Mouse (Mus musculus) megakaryocyte progenitor cell, adult 5-6 weeks (primary cell): ENCODE results near the gene Arl6ip5. TPM values are rescaled to one million over a fixed set of nuclear protein-coding genes. Genes with fewer than 3 reads are reported as not detected.
"Not testable (repeated sequence)": the region's sequence is repeated elsewhere in the genome, so short reads cannot be mapped to it uniquely, and the experiment has no call there.

Source experiments
- ATAC-seq: replicated peaks from 2 replicates; pipeline ENCODE4 v1.8.0; 2016; ENCODE audit warnings: mild to moderate bottlenecking, moderate TSS enrichment, inconsistent platforms; ENCODE audit not compliant: poor library complexity
- total RNA-seq, 2 experiments: library from RNA; stranded (forward) in 1 of 2; stranded (reverse) in 1 of 2; fragments of 157-497, 149-512 nt in 1 of 2; fragments of 200-1000 nt in 1 of 2; gene quantifications; 2 replicates each; pipeline versions ENCODE4 v1.2.3 to v1.2.4; 2015 to 2017

Gene Arl6ip5
- total RNA-seq, 2 experiments from 2014 or later: 54.3 to 55.4 TPM

DNA sequence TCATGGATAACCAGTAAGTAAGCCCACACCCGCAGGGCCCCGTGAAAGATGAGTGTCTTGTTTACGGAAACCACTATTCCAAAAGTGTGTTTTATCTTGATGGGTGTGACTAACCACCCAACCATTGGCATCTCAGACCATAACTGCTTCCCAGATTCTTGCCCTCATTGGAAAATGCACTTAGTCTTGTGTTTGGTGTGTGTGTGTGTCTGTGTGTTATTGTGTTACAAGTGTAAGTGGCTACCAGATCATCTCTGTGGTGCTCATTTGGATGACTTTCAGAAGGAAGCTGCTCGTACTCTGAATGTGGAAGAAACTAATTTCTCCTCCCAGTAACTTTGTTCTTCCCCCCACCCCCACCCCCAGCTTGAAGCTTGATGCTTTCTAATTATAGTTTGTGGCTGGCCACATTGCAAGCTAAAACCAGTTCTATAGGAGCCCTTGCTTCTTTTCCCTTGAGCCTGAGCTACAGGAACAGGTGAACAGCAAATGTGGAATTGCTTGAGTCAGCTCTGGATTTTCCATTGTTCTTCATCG is 12.5 kb downstream of the Arl6ip5 start:
- peak; percentile 47 for ATAC-seq

DNA sequence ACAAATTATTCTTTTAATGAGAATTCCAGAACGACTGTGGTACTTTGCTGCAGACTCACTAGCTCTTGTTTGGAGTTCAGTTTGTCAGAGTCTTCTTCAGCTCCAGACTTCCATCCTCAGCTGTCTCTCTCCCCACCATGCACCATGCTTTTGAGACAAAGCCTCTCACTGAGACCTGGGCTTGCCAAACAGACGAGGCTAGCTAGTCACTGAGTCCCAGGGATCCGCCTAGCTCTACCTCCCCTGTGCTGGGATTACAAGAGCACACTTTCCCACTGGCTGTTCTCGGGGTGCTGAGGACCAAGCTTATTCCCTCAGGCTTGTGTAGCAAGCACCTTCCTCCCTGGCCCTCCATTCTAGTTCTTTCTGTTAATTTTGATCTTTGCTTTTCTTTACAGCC is 13.1 kb downstream of the Arl6ip5 start:
- ATAC-seq: no peak

DNA sequence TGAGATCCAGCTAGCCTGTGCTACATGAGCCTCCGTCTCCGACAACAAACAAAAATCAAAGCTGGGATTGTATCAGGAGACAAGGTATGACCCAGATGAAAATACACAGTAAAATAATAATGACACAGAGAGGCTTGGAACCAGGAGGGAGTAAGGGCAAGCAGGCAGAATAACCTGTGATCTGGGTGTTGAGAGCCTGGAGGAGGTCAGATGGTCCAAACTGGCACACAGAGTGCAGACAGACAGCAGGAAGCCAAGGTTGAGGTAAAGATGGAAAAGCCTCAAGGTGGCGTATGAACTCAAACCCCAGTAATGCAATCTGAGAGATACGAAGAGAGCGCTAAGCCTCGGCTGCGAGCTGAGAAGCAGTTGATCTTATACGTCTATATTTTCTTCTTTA is 14.0 kb downstream of the Arl6ip5 start:
- no peak for ATAC-seq

DNA sequence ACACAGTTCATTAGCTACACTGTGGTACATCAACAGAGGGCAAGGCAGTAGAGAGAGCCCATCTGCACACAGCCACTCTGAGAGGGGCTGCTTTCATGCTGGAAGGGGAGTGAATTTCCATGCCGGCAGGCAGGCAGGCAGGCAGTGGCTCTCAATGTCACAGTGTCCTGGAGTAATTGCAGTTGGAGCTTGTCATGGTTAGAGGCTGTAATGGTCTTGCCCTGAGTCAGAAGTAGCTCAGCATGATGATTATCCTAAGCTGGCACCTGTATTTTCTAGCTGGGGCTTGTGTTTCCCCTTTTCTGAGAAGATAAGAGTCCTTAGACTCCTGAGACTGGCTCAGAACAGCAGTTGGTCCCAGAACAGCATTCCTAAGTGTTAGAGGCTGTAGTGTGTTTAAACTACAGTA is 15.6 kb downstream of the Arl6ip5 start:
- peak; percentile 40 for ATAC-seq

DNA sequence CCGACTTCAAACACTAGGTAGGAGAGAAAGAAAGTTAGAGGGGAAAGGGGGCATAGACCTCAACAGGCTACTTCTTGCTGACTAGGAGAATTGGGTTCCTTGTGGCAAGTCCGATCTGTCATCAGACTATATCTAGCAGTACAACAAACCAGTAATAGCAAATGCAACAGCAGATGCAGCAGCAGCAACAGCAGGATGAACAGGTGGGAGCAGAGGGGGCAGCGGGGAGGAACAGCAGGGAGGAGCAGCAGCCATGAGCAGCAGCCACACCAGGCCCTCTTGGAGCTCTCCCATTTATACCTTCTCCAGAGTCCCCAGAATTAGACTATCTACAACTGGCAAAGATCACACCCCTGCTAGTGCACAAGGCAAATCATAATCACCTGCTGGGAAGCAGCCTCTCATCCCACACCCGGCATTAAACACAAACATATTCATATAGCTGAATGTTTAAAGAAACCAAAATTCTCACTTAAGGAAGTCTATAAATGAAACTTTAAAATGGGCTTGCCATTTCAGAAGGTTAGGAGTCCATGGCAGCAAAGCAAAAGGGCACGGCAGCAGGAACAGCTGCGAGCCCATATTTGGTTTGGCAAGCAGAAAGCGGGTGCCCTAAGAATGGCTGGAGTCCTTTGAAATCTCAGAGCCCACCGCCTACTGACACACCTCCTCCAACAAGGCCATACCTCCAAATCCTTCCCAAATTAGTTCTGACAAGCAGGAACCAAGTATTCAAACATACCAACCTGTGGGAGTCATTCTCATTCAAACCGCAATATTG is 16.8 kb downstream of the Arl6ip5 start:
- no peak for ATAC-seq

DNA sequence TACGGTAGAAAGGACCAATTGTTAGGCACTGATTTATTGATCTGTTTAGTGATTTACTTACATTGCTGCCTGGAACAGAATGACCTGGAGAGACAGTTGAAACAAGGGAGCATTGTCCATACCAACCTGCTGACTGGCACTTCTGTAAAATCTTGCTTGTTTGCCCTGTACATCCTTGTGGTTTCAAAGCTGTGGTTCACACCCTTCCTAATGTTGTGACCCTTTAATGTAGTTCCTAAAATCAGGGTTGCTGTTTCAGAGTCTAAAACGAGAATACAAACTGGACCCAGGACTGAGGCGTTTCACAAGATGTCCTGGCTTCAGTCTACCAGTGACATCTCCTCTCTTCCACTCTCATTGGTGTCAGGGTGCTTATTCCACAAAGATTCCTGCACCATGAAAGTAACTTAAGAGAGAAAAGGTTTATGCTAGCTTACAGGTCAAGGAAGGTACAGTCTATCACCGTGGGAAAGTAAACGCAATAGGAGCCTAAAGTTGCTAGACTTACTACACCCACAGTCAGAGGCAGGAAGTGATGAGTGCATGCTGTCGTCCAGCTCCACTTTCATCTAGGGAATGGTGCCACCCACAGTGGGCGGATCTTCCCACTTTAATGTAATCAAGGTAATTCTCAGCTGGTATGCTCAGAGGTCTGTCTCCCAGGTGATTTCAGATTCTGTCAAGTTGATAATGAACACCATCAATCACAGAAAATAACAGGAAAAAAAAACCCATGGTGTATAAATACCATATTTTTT is 24.6 kb downstream of the Arl6ip5 start:
- peak; percentile 68 for ATAC-seq

DNA sequence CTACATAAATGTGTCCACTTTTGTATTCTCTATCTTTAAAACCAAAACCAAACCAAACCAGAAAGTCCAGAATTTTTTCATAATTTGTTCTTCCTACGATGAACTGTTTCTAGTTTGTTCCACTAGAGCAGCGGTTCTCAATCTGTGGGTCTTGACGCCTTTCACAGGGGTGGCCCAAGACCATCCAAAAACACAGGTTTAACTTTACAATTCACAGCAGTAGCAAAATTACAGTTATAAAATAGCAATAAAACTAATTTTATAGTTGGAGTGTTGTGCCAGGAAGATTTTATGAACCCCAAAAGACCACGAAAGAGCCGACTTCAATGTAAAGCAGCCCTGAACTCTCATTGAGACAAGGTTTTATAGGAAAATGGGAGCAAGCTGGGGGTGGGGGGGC is 25.6 kb downstream of the Arl6ip5 start:
- ATAC-seq: no peak

DNA sequence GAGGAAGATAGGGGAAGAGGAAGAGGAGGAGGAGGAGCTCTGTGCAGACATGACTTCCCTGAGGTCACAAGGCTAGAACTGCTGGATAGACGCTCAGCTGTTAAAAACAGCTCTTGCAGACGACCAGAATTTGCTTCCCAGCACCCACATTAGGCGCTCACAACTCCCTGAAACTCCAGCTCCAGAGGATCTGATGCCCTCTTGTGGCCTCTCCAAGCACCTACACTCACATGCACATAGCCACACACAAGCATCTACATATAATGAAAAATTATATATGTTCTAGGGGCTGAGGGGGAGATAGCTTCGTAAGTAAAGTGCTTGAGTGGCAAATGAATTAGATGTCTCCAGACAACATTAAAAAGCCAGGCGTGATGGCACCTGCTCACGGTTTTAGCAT is 28.9 kb downstream of the Arl6ip5 start:
- ATAC-seq: no peak

DNA sequence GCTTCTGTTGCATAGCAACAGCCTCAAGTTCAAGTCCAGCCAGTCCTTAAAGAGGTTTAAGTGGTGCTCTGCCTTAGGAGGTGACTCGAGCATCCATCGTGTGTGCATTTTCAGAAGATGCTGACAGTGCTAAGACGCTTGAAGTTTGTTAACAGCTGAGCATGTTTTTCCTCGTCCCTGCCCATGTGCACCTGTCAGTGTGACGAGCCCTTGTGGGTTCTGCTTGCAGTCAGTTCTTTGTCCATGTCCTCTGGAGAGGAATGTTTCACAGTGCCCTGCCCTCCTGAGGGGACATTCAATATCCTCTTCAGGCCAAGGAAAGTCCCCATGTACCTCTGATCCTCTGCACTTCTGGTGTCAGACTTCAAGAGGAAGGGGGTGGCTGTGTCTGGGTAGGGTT is 29.6 kb downstream of the Arl6ip5 start:
- no peak for ATAC-seq

DNA sequence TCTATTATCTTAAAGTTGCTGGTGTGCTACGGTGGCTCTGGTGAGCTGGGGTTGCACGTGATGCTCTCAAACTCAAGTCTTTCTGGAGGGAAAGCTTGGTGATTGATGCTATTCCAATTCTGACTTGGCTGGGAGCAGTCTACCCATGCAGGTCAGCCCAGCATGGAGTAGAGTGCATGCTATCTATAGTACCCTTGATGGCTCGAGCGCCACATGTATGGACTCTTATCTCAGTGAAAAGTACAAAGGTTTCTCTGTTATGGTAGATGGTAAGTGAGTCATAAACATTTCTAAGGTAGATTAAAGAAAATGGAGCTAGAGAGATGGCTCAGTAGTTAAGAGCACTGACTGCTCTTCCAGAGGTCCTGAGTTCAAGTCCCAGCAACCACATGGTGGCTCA is 32.0 kb downstream of the Arl6ip5 start:
- no peak for ATAC-seq

DNA sequence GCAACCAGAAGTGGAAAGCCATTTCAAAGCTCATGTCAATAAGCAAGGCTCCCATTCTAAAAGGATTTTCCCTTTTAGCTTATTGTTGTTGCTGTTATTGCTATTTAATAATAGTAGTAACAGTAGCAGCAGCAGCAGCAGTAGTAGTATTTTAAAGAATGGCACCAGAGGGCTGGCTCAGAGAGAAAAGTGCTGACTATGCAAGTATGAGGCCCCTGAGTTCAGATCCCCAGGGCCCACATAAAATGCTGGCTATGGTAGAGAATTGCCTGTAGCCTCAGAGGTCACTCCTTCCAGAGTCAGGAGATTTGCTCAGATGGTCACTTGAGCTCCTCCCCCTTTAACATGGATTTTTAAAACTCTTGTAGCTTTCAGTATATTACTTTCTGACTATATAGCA is 34.7 kb downstream of the Arl6ip5 start:
- ATAC-seq: no peak

DNA sequence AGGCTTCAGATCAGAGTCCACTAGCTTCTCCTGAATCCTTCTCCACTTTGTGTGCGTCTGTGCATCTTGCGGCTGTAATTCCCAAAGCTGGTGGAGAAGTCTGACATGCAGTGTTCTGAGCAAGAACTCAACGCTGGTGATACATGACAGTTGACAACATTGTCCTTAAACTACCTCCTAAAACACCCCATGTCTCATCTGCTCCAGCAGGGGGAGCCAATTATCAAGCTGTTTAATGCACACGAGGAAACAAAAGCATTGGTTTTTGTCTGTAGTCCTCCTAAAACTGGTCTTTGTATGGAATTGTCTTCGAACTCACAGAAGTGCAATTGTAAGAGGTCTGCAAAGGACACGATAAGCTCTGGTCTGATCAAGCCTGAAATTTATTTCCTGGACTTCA is 40.5 kb downstream of the Arl6ip5 start:
- ATAC-seq: peak; percentile 93

DNA sequence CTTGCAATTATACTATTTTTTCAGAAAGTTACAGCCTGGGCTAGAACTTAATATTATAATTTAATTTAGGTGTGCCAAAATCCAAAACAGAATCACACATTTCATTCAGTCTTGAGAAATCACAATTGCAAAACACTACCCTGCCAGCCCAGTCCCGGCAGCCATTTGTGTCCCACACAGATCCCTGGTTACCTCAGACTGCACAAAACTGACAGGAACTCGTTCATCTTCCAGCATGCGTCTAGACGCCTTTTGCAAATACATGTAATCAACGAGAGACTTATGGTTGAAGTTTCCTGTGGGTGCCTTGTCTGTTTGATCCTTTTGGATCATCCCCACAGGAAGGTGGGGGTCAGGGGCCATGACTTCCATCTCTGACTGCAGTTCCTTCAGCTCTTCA is 41.6 kb downstream of the Arl6ip5 start:
- ATAC-seq: 0 out of 2 replicates have a peak, but pooled peaks have one; percentile 31

DNA sequence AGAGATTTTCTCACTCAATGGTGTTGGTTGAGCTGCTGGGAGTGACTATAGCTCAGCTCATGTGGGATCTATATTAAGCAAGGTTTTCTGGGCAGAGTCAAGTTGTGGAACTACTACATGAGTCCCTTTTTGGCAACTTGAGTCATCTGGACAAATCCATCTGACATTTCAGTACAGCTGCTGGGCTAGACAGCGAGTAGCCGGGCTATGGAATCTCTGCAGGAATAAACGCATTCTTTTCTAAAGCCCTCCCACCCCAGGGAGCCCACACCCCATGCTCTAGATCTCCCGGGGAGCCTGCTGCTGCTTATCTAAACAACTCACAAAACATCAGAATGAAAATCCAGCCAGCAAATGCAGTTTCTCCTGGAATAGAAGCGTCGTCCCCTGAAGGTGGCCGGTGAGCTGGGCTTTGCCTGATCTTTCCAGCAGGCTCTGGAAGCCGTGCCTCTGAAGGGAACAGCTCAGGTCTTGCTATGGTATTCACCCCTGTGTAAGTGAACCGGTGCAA is 42.3 kb downstream of the Arl6ip5 start, which contains the start of gene Lmod3:
Gene Lmod3, minus strand, starts transcription at position 49 of the 511 bp plus-strand sequence.
- no peak for ATAC-seq

DNA sequence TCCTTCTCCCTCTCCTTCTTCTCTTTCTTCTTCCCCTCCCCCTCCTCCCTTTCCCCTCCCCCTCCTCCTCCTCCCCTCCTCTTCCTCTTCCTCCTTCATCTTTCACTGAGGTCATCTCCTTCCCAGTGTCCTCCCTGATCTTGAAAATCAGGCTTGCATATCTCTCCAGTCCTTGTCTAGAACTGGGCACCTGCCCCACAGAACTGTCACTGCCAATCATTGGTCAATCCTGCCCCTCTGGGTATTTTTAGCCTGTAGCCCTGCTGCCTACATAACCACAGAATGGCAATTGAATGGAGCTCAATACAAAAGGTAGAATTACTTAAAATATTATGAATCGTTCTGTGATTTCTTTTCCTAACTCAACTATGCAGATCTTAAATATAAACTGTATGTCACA is 48.0 kb downstream of the Arl6ip5 start:
- ATAC-seq: no peak

DNA sequence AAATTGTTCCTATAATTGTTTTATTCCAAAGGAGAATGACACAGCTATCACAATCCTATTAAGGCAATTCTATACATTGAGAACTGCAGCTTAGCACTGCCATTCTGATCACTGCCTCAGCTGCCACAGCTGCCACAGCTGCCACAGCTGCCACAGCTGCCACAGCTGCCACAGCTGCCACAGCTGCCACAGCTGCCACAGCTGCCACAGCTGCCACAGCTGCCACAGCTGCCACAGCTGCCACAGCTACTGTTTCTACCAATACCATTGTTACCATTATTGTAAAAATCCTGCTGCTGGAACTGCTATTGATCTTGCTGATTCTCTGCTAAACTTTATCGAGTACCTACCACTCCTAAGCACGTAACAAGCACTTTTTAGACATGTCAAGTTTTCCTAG is 49.4 kb downstream of the Arl6ip5 start:
- ATAC-seq: not testable (repeated sequence)

DNA sequence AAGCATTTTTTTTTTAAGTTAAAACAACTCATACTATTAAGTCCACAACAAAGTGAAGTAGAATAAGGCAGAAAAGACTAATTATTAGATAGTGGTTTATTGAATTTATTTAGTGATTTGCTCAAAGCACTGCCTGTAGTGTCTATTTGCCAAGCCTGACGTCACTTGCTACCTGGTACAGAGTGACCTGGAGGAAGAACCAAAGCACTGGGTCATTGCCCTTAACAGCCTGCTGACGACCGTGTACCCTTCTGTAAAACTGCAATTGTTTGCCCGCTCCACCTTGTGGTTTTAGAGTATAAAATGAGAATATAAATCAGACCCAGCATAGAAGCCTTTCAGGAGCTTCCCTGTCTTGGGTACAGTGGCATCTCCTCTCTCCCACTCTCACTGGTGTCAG is 51.7 kb downstream of the Arl6ip5 start:
- ATAC-seq: no peak

DNA sequence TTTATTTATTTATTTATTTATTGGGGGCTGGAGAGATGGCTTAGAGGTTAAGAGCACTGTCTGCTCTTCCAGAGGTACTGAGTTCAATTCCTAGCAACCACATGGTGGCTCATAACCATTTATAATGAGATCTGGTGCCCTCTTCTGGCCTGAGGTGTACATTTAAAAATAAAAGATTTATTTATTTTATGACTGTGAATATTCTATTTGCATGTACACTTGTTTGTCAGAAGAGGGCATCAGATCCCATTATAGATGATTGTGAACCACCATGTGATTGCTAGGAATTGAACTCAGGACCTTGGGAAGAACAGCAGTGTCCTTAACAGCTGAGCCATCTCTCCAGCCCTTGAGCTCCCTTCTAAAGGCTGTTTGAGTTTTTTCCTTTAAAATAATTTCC is 53.3 kb downstream of the Arl6ip5 start:
- peak; percentile 54 for ATAC-seq

DNA sequence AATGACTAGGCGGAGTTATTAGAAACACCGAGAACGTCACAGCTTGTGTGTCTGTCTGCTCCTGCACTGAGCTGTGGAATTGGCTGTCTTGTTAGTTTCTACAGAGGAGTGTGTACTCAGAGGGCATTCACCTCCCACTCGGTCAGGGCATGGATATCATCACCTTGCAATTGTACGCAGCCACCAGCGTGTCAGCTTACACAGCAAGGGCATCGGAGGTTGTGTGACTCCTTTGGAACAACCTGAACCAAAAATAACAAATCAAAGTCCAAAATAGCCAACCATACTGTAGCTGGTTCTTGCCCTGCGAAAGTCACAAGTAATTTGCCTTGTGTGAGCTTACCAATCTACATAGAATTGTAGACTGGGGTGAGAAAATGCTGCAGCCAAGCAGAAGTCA is 54.8 kb downstream of the Arl6ip5 start:
- ATAC-seq: no peak

DNA sequence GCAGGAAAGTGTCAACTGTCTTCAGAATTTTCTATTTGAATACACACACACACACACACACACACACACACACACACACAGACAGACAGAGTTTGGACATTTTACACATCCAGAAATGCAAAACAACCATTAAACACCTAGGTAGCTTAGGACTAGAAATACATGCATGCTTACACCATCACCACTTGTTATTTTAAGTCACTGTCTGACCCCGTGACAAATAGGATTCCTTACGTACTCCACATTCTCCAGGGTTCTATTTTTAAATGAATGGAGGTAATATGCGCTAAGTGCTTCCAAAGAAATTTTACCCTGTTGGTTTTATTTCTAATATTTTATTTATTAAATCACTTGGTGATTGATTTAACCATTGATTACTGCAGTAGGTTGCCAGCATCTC is 55.2 kb downstream of the Arl6ip5 start:
- ATAC-seq: no peak

DNA sequence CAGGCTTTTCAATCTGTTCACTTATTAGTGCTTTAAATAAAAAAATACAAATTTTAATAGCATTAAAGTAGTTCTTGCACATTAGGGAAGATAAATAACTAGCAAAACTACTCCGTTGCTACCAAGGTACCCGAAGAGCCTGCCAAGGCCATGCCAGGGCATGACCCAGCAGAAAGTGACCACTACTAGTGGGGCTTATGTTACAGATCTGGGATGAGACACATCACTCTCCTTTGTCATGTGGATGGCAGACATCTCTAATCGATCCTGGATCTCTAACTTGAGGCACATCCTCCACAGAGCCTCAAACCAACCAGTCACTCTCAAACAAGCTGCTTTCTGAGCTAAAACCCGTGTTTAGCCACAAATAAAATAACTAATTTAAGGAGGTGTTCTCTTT is 56.2 kb downstream of the Arl6ip5 start:
- ATAC-seq: no peak

DNA sequence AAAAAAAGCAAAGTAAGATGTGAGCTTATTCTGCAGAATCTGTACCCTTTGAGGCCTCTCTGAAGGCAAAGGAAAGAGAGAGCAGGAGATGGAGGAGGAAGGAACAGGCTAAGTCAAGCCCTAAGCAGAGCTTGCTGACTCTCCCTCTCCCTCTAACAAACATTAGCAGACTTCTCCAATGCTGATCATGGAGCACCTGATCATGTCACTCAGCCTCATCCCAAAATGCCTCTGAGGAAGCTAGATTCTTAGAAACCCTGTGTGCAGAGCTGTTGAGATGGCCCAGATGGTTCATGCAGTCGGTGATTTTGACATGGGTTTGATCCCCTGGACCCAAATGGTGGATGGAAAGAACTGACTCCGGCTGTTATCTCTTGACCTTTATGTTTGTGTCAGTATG is 56.6 kb downstream of the Arl6ip5 start:
- ATAC-seq: no peak
